Mouse (Mus musculus) T-helper 2 cell (primary cell): ENCODE results near the gene Slc13a2.

Experiments used
- in situ Hi-C: fragments of 300-600 bp; cut with MboI, MseI; formaldehyde crosslinking; loops from one replicate; pipeline ENCODE4 v1.15.1; 2025; ENCODE audit warnings: high pct_unique_total_duplicates

Gene Slc13a2

DNA sequence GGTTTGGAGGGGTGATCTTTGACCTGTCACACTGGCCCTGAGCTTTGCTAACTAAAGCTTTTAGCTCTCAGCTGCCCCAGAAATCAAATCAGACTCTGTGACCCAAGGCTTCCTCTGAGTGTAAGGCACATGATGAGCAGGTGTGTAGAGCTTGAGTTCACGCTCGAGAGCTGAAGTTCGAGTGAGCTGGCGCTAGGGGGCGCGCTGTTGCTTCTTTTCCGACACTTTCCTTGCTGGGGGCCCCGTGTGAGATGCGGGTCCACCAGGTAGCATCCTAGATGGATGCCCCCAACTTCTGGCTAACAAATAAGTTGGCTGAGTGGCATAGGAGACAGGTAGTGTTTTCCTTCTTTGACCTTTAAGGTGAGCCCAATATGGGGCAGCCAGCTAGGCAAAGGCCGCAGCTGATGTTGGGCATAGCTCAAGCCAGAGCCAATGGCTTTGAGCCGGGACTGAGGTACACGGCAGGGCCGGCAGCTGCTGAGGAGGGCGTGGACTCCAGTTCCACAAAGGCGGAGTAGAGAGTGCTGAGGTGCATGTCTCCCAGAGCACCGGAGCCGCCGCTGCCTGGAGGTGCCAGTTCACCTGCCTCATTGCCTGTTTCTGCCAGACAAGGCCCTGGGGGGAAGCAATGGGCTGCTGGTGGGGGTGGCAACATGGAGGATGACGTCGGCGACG lies 63.5 kb downstream of the Slc13a2 start:
- in situ Hi-C loops, result no loop called here

DNA sequence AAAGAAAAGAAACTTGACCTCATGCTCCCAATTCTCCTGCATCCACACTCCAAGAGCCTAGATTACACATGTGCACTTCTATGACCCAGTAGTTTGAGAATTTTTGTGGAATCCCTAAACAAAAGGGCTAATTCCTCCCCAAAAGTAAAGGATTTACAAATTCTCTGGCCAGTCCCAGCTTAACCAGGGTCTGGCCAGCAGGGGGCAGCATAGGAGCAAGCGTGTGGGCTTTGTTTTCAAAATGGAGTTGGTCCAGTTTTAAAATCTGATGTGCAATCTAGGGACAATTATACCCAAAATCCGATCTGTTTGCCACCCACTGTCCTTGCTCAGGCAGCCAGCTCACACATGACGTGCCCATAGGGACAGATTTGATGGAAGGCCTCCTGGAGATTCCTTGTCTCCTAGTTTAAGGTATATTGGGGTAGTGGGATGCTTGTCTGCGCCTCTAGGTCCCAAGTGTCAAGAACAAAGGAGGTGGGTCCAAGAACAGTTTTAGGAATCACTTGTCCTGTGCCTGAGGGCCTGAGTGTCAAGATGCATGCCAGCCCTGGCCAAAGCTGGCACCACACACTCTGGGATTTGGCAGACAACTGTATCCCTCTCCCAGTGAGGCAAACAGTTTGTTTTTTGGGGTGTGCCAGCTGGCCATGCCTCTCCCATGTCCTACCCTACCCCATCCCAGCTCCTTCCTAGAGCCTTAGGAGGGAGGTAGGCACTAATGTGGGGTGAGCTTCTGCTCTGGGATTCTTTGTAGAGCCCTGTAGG lies 66.4 kb downstream of the Slc13a2 start:
- in situ Hi-C loops, result no loop called here

DNA sequence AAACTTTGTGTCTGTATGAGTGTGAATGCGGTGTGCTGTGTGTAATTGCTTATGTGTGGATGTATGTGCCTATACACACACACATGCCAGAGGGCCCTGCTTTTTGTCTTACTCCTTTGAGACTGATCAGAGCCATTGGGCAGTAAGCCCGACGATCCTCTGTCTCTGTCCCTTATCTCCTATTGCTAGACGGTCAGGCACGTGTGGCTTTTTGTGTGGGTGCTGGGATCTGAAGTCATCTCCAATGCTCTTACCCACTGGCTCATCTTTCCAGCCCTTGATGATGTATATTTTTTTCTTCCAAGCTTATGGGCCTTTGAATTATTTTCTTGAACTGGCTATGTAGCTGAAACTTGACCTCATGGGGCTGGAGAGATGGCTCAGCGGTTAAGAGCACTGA lies 67.1 kb downstream of the Slc13a2 start:
- in situ Hi-C loops, result no loop called here

DNA sequence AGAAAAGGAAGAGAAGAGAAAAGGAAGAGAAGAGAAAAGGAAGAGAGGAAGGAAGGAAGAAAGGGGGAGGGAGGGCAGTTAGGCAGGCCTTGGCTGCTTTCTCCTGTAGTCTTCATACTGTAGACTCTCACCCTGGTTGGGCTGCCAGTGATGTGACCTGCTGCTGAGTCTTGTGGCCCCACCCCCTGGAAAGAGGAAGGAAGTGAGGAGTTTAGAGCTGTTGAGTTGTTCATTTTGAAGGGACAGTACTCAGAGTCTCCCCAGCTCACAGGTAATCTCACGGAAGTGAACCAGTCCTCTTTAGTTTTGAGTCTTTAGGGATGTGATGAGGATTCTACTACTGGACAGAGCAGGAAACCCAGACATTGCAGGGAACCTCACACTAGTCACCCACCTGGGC lies 68.9 kb downstream of the Slc13a2 start:
- in situ Hi-C loops, result no loop called here

- in situ Hi-C loops, result no loop called here
Measured at GRCm38 (mm10) chr11:78349441-78350358, 72.3 kb downstream of the Slc13a2 start.

- in situ Hi-C loops, result no loop called here
Measured at GRCm38 (mm10) chr11:78348474-78348873, 73.5 kb downstream of the Slc13a2 start.

DNA sequence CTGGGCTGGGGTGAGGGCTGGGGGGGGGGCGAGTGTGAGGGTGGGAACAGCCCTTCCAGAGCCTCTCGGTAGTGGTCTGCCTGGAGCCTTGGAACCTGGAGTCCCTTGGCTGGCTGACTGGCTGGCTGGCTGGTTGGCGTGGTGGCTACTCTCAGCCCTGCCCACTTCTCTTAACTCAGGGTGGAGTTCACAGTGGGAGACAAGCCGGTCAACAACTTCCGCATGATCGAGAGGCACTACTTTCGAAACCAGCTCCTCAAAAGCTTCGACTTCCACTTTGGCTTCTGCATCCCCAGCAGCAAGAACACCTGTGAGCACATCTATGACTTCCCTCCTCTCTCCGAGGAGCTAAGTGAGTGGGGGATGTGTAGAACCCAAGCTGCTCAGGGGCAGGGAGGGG lies 74.1 kb downstream of the Slc13a2 start:
- in situ Hi-C loops, result no loop called here
